Mouse (Mus musculus) gastrocnemius, adult 2 months (tissue): ENCODE measurements around the gene Wnt1. TPM values are rescaled to one million over a fixed set of nuclear protein-coding genes. Genes with fewer than 3 reads are reported as not detected.
"Not testable (repeated sequence)": the region's sequence is repeated elsewhere in the genome, so short reads cannot be mapped to it uniquely, and the experiment has no call there.

ENCODE experiments used
- DNase-seq: peaks from one replicate; pipeline ENCODE4 v3.0.0; 2022
- H3K27ac ChIP-seq: fragments of 200-600 bp; 2 replicates; pipeline ENCODE4 v1.8.1; 2022; ENCODE audit warnings: mild to moderate bottlenecking
- H3K4me3 ChIP-seq: fragments of 200-600 bp; 2 replicates; pipeline ENCODE4 v1.8.1; 2022; ENCODE audit warnings: mild to moderate bottlenecking, moderate library complexity
- CTCF ChIP-seq: fragments of 200-600 bp; IDR thresholded peaks from 2 replicates; pipeline ENCODE4 v1.8.1; 2022; ENCODE audit warnings: antibody characterized with exemption, mild to moderate bottlenecking, moderate library complexity
- intact Hi-C: fragments of 180-260 bp; cut with DNase I; formaldehyde crosslinking; loops from one replicate; pipeline ENCODE4 v1.15.1; 2025
- long read RNA-seq, 2 experiments: library from polyadenylated mRNA; stranded (forward); transcript quantifications; one replicate each; pipeline ENCODE4 v2.0.0; 2021
- total RNA-seq, 2 experiments: library from RNA; stranded (reverse); gene quantifications; 2 replicates each; pipeline ENCODE4 v1.2.3; 2021

Gene Wnt1
- total RNA-seq, result under 1 TPM in 1 of 2 experiments, not detected in 1; 0.08 TPM
- long read RNA-seq, experiment 1, result 0 reads
- long read RNA-seq, experiment 2, result 0 reads

DNA sequence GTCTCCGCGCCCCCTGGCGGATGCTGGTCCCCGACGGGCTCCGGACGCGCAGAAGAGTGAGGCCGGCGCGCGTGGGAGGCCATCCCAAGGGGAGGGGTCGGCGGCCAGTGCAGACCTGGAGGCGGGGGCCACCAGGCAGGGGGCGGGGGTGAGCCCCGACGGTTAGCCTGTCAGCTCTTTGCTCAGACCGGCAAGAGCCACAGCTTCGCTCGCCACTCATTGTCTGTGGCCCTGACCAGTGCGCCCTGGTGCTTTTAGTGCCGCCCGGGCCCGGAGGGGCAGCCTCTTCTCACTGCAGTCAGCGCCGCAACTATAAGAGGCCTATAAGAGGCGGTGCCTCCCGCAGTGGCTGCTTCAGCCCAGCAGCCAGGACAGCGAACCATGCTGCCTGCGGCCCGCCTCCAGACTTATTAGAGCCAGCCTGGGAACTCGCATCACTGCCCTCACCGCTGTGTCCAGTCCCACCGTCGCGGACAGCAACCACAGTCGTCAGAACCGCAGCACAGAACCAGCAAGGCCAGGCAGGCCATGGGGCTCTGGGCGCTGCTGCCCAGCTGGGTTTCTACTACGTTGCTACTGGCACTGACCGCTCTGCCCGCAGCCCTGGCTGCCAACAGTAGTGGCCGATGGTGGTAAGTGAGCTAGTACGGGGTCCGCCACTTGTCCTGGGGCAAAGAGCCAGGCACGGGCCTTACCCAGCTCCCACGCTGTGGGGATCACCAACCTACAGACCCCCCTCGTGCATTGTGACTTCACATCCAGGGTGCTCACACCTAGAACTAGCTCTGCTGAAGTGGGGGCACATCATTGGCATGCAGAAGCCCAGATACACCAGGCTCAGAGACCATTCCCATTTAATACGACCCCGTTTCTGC lies at the start of gene Wnt1:
Gene Wnt1, plus strand, starts transcription at position 197 of the 875 bp plus-strand sequence.
- TF ChIP-seq CTCF, result peak; percentile 66
- peak; percentile 65 for DNase-seq
- Histone ChIP-seq H3K27ac (no peak within 1 kb of the TSS), H3K4me3 (peak within 1 kb of the TSS; percentile 64)
- intact Hi-C loops, result no loop called here

GRCm38 (mm10) chr15:98740219-98740618 lies 49.4 kb upstream of the Wnt1 start:
- DNase-seq, result no peak
- Histone ChIP-seq H3K4me3 (no peak overlapping the region), H3K27ac (no peak overlapping the region)
- intact Hi-C loops, result no loop called here
- TF ChIP-seq CTCF, result no peak

- Histone ChIP-seq H3K27ac (no peak overlapping the region), H3K4me3 (no peak overlapping the region)
- TF ChIP-seq CTCF, result no peak
- intact Hi-C loops, result no loop called here
- no peak for DNase-seq
These were observed 46.8 kb upstream of the Wnt1 start for GRCm38 (mm10) chr15:98742766-98743428.

DNA sequence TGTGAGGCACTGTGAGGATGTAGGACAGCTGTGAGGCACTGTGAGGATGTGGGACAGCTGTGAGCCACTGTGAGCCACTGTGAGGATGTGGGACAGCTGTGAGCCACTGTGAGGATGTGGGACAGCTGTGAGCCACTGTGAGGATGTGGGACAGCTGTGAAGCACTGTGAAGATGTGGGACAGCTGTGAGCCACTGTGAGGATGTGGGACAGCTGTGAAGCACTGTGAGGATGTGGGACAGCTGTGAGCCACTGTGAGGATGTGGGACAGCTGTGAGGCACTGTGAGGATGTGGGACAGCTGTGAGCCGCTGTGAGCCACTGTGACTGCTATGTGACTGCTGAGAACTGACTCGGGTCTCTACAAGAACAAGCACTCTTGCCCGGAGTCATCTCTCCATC lies 45.8 kb upstream of the Wnt1 start:
- H3K27ac ChIP-seq, result peak overlapping the region; percentile 2; the same call in 1 of the 2 replicates
- DNase-seq, intact Hi-C loops, H3K4me3 ChIP-seq: not testable (repeated sequence)

- no peak for TF ChIP-seq CTCF
- intact Hi-C loops, result no loop called here
- H3K4me3 ChIP-seq, result no peak overlapping the region
- no peak for DNase-seq
- H3K27ac ChIP-seq, result no peak overlapping the region
These were observed 43.2 kb upstream of the Wnt1 start for GRCm38 (mm10) chr15:98746344-98746965.

- TF ChIP-seq CTCF, result no peak
- Histone ChIP-seq H3K4me3 (no peak overlapping the region), H3K27ac (no peak overlapping the region)
- intact Hi-C loops, result no loop called here
- no peak for DNase-seq
These were observed 42.4 kb upstream of the Wnt1 start for GRCm38 (mm10) chr15:98747296-98747695.

- no peak for TF ChIP-seq CTCF
These were observed 40.6 kb upstream of the Wnt1 start for GRCm38 (mm10) chr15:98749093-98749492.

DNA sequence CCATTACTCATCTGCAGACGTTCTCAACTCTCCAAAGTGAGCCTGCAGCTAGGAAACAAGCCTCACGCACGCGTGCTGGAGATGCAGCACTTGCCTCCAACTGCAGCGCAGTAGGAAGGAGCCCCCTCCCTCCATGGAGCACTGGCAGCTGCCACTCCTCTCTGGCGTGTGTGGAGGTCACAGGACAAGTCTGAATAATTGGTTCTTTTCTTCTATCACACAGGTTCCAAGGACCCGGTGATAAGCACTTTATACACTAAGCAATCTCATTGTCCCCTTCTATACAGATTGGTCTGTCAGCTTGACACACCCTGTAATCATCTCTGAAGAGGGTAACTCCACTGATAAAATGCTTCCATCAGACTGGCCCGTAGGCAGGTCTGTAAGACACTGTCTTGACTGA lies 36.6 kb upstream of the Wnt1 start:
- intact Hi-C loops, result no loop called here
- Histone ChIP-seq H3K27ac (no peak overlapping the region), H3K4me3 (no peak overlapping the region)
- TF ChIP-seq CTCF, result no peak
- DNase-seq, result no peak

More at GRCm38 (mm10) chr15:98749093-98749492, 40.6 kb upstream of the Wnt1 start:
- intact Hi-C loops, result no loop called here
- Histone ChIP-seq H3K4me3 (no peak overlapping the region), H3K27ac (no peak overlapping the region)
- no peak for DNase-seq

- TF ChIP-seq CTCF, result no peak
- Histone ChIP-seq H3K27ac (no peak overlapping the region), H3K4me3 (no peak overlapping the region)
- no peak for DNase-seq
- intact Hi-C loops, result no loop called here
These were observed 35.5 kb upstream of the Wnt1 start for GRCm38 (mm10) chr15:98754125-98754524.

GRCm38 (mm10) chr15:98762201-98762621 lies 27.4 kb upstream of the Wnt1 start:
- DNase-seq, result peak; percentile 71
- intact Hi-C loops, result no loop called here
- H3K27ac ChIP-seq, result peak overlapping the region; percentile 88
- H3K4me3 ChIP-seq, result peak overlapping the region; percentile 98
- TF ChIP-seq CTCF, result no peak

DNA sequence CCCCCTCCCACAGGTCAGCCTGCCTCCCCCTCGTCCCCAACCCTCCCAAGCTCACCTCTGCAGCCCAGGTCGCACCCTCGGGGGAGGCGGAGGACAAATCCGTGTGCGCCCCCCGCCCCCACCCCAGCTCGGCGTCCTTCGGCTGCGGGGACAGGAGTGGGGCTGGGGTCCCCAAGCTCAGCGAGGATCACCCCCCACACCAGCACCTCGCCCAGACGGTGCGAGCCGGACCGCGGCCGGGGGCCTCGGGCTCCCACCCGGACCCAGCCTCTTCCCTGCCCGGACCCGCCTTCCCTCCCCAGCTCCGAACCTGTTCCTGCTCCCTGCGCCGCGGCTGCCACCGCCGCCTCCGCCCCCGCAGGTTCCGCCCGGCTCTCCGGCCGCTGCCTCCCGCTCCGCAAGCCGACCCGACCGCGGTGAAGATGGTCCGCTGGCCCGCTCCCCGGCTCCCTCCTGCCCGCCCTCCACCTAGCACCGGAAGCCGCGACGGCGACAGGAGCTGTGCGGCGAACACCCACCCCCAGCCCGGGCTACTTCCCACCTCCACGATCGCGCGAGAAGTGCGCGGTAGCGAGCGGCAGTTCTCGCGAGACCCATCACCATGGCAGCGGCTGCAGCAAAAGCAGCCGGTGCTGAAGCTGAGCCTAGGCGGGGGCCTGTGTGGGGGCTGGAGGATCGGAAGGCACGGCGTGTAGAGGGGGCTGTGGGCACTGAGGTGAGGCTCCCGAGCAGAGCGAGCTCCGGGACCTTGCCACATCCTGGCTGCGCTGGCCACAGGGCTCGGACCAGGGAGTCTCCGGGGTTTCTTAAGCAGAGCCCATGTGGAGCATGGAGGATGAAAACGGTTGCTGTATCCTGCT lies 26.8 kb upstream of the Wnt1 start, which contains the start of gene Arf3:
Gene Arf3, minus strand, starts transcription at position 545 of the 860 bp plus-strand sequence.
- DNase-seq, result peak; percentile 97
- H3K27ac ChIP-seq, result peak within 1 kb of the TSS; percentile 88
- intact Hi-C loops, result no loop called here

GRCm38 (mm10) chr15:98765929-98766328 lies 23.7 kb upstream of the Wnt1 start:
- intact Hi-C loops, result no loop called here
- DNase-seq, result no peak
- H3K27ac ChIP-seq, result no peak overlapping the region
- no peak for TF ChIP-seq CTCF
- H3K4me3 ChIP-seq, result no peak overlapping the region

More for the DNA sequence above, 26.8 kb upstream of the Wnt1 start, which contains the start of gene Arf3:
- peak within 1 kb of the TSS; percentile 98 for H3K4me3 ChIP-seq
- TF ChIP-seq CTCF, result no peak
